Mouse (Mus musculus): ENCODE measurements at regions not wholly inside any gene's neighbourhood (a gene's known extent, or its start where the extent isn't known, plus 50 kb on each side); places are given as distances from the start of the nearest gene placed in this dataset.

- TF ChIP-seq MYOG (IDR thresholded peaks at IDR 0.05; ENCODE audit: control insufficient read depth, extremely low read depth, insufficient read length) (no peak), CTCF (IDR thresholded peaks at IDR 0.05; ENCODE audit: control insufficient read depth, insufficient read depth, insufficient read length) (no peak), MAX (IDR thresholded peaks at IDR 0.05) (no peak), USF1 (IDR thresholded peaks at IDR 0.05; ENCODE audit: low read depth) (no peak), CEBPB (IDR thresholded peaks at IDR 0.05; ENCODE audit: low read depth) (peak; percentile 84), MYOD1 (IDR thresholded peaks at IDR 0.05; ENCODE audit: control insufficient read depth, insufficient read length, low read depth) (no peak)
Observed at GRCm38 (mm10) chr17:15641764-15642163, 63.0 kb upstream of the Chd1 start.

All from C2C12 (cell line).